Mouse (Mus musculus): Measurements from ENCODE around the gene Hoxa11.

DNA sequence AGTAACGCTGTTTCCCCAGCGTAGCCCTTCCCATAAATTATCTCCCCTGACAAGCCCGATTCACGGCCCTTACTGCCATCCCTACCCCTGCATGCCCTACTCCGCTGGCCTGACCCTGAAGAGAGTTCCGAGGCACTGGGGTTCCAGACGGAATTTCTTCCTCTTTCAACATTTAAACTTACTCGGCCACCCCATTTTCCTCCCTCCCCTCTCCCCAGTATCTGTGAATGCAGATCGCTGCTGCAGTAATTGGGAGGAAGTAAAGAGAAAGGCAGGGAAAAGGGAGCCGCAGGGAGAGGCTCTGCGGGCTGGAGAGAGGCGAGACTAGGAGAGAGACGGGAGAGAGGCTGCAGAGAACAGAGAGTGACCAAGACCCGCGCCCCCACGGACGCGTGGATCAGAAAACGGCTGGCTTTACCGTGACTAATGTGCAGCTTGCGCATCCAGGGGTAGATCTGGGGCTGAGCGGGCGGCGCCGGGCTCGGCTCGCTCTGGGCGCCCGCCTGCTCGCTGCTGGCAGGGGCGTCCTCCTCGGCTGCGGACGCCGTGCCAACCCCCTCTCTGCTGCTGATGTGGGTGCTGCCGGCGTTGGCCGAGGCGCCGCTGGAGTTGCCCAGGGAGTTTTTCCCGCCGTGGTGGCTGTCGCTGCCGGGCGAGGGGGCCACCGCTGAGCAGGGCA lies 42.1 kb downstream of the Hoxa11 start:
- TF ChIP-seq CTCF (IDR thresholded peaks at IDR 0.05; ENCODE audit: extremely low read depth, insufficient read depth, insufficient read length, insufficient replicate concordance) = no peak
- no peak for TF ChIP-seq POLR2A (IDR thresholded peaks at IDR 0.05; ENCODE audit: low read depth, low read length)
